Mouse (Mus musculus): ENCODE results near the gene Cops6.

Gene Cops6

GRCm38 (mm10) chr5:138160842-138161665, at the start of gene Cops6:
TSS of gene Cops6 (plus strand) at chr5:138161071.
- peak; percentile 89 for DNase-seq (ENCODE audit: extremely low read depth, insufficient read length, low spot score)

DNA sequence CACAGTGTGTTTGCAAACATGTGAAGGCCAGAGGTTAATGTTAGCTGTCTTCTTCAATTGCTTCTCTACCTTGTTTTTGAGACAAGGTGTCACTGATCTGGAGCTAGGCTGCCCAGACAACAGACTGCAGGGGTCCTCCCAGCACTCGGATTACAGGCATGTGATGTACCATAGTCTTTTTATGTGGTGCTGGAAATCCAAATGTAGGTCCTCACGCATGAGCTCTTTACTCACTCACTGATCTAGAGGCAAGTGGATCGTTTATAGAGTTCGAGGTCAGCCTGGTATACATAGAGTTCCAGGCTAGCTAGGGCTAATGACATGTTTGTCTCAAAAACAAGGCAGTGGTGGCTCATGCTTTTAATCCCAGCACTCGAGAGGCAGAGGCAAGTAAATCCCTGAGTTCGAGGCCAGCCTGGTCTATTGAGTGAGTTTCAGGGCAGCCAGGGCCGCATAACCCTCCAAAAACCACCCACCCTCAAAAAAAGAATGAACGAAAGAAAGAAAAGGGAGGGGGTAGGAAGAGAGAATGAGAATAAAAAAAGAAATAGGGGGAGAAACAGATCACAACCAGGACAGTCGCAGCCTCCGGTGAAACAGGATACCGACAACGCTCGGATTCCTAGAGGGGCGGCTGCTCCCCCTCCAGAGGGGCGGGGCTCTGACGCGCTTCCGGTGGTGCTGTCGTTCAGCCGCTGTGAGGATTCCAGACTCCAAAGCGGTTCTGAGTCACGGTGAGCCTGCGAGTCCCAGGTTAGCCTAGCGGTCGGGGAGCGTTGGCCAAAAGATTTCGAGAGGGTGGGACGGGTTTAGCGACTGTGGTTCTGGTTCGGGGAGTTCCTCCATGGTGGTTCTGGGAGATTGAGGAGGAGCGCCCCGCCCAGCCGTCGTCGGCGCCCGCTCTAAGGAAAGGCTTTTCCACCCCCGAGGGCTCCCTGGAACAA, 44.3 kb upstream of the Cops6 start, which contains the start of gene Zscan21:
Zscan21 (plus strand) TSS at position 649 of the 944 bp plus-strand sequence.
- DNase-seq (ENCODE audit: extremely low read depth, insufficient read length, low spot score) = peak; percentile 94

GRCm38 (mm10) chr5:138117199-138118015, 43.5 kb upstream of the Cops6 start:
- peak; percentile 46 for DNase-seq (ENCODE audit: extremely low read depth, insufficient read length, low spot score)

DNA sequence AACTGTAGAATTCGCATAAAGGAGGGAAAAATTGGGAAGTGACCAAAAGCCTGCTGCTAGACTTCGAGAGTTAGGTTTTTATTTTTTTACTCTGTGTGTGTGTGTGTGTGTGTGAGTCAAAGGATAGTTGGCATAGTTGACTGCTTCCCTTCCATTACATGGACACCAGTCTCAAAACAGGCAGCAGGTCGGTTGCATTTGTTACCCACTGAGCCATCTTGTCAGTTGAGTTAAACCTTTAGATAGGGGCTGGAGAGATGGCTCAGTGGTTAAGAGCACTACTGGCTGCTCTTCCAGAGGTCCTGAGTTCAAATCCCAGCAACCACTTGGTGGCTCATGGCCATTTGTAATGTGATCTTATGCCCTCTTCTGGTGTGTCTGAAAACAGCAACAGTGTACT, 42.8 kb upstream of the Cops6 start:
- peak; percentile 50 for DNase-seq (ENCODE audit: extremely low read depth, insufficient read length, low spot score)

GRCm38 (mm10) chr5:138132425-138133064, 28.3 kb upstream of the Cops6 start:
- DNase-seq (ENCODE audit: extremely low read depth, insufficient read length, low spot score) = no peak

DNA sequence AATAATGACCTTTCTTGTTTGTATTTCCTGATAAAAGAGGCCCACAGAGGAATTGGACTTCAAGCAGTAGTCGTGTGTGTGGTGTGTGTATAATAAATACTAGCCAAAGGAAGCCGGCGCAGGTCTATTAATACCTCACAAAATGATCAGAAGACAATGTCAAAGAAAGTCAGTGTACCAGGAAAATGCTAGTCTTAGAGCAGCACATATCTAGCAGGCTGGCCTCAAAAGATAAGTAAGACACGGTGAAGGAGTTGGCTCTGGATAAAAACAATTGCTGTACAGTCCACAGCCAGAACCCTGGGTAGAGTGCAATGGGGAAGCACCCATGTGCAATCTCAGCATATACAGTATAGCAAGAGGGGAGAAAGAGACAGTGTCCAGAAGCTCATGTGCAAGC, 23.6 kb upstream of the Cops6 start:
- DNase-seq (ENCODE audit: extremely low read depth, insufficient read length, low spot score) = no peak

GRCm38 (mm10) chr5:138137935-138138549, 22.8 kb upstream of the Cops6 start:
- DNase-seq (ENCODE audit: extremely low read depth, insufficient read length, low spot score) = no peak

- DNase-seq (ENCODE audit: extremely low read depth, insufficient read length, low spot score) = no peak
These were observed 22.3 kb upstream of the Cops6 start for GRCm38 (mm10) chr5:138138585-138138984.

DNA sequence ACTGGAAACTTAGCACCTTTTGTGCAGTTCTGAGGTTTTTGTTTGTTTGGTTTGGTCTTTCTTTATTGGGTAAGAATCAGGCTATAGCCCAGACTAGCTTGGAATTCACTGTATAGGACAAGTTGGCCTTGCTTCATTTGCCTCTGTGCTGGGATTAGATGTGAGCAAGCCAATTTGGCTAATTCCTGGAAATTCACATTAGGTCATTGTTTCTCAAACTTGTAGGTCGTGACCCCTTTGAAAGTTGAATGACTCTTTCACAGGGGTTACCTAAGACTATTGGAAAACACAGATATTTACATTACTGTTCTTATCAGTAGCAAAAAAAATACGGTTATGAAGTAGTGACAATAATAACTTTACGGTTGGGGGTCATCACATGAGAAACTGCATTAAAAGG, 6.5 kb upstream of the Cops6 start:
- DNase-seq (ENCODE audit: extremely low read depth, insufficient read length, low spot score) = no peak

DNA sequence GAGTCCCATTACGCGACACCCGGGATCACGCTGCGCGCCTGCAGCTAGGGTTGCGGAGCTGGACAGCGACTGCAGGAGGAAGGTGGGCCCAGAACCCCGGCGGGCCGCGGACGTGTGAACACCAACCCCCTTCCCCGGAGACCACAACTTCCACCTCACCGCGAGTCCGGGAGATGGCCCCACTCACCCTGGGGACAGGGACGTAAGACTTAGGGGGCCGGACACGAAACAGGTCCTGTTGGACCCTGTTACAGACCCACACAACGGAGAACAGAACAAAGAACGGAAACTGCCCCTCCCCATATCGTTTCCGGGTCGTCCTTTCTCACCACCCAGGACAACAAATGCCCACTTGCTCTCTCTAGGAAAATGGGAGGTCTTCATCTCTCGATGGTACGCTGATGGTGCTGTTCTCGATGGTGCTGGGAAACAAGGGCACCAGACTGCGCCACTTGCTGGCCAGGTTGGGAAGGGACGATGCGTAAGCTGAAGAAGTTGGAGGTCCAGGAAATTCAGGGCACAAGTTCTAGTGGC, 5.4 kb upstream of the Cops6 start, which contains the start of gene Zfp113:
Zfp113 (minus strand) TSS at position 302 of the 534 bp plus-strand sequence.
- DNase-seq (ENCODE audit: extremely low read depth, insufficient read length, low spot score) = peak; percentile 89

DNA sequence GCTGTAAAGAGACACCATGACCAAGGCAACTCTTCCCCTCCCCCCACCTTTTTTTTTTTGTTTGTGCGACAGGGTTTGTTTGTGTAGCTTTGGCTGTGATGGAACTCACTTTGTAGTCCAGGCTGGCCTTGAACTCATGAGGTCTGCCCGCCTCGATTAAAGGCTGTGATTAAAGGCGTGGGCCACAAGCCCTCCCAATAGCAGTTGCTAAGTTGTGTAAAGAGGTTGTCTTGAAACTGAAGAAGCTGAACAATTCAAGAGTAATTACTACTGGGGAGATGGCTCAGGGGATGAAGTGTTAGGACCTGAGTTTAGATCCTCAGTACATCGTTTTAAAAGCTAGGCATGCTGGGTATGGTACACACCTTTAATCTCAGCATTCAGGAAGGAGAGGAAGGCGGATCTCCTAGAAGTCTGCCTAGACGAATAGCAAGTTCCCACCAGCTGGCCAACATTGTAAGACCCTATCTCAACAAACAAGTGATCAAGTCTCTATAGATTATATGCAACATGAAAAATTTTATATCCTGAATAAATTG, 578 bp upstream of the Cops6 start:
- no peak for DNase-seq (ENCODE audit: extremely low read depth, insufficient read length, low spot score)

DNA sequence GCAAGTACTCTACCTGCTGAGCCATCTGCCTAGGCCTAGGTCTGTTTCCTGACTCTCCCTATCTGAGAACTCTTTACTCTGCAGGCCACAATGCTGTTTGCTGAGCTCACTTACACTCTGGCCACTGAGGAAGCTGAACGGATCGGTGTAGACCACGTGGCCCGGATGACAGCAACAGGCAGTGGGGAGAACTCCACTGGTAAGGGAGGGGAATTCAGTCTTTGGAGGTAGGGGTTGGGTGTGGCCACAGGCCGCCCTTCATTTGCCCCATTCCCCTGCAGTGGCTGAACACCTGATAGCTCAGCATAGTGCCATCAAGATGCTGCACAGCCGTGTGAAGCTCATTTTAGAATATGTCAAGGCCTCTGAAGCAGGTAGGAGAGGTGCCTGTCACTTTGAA, 2.2 kb downstream of the Cops6 start:
- no peak for DNase-seq (ENCODE audit: extremely low read depth, insufficient read length, low spot score)

DNA sequence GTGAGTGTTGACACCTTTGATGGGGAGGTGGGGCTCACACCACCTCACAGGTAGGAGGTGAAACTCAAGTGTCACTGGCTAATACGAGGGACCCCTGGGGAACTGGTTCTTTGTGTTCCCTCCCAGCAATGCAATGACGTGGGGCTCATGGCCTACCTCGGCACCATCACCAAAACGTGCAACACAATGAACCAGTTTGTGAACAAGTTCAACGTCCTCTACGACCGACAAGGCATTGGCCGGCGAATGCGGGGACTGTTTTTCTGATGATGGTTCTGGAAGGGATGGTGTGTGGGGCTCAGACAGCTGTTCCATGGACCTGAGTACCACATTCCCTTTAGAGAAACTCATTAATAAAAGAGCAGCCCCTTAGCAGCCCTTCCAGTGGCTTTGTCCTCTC, 2.7 kb downstream of the Cops6 start:
- DNase-seq (ENCODE audit: extremely low read depth, insufficient read length, low spot score) = no peak

GRCm38 (mm10) chr5:138165594-138165993, 4.7 kb downstream of the Cops6 start:
- DNase-seq (ENCODE audit: extremely low read depth, insufficient read length, low spot score) = no peak

DNA sequence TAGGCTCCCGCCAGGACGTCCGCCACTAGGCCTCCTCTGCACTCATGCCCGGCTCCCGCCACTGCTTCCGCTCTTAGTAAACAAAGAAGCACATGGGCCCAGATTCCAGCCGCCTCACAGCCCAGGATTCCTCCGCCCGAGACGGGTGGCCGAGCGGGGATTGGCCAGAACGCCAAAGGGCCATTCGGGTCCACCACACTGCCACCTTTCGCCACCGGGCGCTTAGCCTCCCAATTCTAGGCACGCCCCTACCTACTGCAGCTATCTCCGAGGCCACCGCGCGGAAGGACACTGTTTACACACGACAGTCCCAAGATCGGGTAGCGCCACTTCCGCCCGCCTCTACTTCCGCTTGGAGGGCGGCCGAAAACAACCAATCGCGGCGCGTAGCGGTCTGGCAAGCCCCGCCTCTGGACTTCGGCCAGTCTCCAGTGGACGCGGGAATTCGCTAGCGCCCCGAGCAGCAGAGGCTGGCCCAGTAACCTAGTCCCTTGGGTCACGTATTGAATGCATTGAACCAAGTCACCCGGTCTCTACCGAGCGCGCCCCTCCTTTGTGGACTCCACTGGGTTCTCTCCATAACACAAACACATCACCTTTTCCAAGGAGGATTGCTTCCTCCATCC, 10.2 kb downstream of the Cops6 start:
- DNase-seq (ENCODE audit: extremely low read depth, insufficient read length, low spot score) = peak; percentile 97

GRCm38 (mm10) chr5:138171695-138172491, 11.0 kb downstream of the Cops6 start, which contains the start of the genes Ap4m1 and Mcm7:
TSS of gene Ap4m1 (plus strand) at chr5:138172002.
TSS of gene Mcm7 (minus strand) at chr5:138172422.
- peak; percentile 94 for DNase-seq (ENCODE audit: extremely low read depth, insufficient read length, low spot score)

- DNase-seq (ENCODE audit: extremely low read depth, insufficient read length, low spot score) = no peak
These were observed 12.3 kb downstream of the Cops6 start for GRCm38 (mm10) chr5:138173217-138173616.

Data from 3134 (cell line).